Mouse (Mus musculus) fibroblast of lung, adult 2 months (primary cell): ENCODE data around the gene Rnf150.

Experiments
- DNase-seq: peaks from one replicate; pipeline ENCODE4 v3.0.0-alpha.2; 2011; ENCODE audit warnings: low read depth

Gene Rnf150

GRCm38 (mm10) chr8:82943223-82944006 is 80.3 kb downstream of the Rnf150 start:
- DNase-seq = peak; percentile 85

DNA sequence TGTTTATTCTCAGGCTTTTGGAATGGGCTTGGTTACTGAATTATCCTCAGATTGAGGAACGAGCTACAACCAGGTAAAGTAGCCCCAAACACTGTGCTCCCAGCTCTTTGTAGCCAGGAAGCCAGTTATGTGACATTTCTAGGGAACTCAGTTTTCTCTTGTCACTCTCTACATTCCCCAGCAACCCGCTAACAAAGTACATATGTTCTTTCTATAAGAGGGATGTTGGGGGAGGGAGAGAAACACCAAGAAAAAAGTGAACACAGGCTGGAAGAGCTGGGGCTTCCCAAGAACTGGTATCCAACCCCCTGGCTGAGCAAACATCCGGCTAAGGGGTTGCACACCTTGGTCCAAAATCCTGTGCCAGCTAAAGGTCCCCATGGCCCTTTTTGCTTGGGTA is 82.7 kb downstream of the Rnf150 start:
- no peak for DNase-seq

GRCm38 (mm10) chr8:82946658-82947057 is 83.5 kb downstream of the Rnf150 start:
- no peak for DNase-seq

DNA sequence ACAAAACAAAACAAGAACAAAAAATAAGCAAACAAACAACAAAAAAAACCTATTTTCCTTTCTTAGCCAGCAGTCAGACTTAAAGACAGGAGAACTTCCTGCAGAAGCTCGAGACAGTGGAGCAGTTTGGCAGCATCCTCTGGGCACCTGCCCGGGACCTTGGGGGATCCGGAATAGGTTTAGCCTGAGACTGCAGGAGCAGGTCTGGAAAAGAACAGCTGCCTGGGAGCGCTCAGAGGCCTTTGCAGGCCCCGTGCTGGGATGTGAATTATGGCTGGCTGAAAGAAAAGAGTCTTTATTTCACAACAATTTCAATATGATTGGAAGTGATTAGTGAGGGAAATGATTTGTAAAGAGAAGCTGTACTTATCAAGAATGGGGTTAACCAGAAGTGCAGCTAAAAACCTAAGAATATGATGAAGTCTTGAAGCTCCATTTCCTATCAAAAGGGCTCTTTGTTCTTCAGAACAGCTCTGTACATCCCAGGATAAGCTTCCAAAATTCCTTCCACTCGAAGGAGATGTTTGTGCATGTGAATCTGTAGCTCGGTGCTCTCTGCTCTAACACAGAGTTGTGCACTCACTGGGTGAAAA is 92.1 kb downstream of the Rnf150 start:
- peak; percentile 76 for DNase-seq

- DNase-seq = no peak
These were observed 96.3 kb downstream of the Rnf150 start for GRCm38 (mm10) chr8:82959491-82959890.

DNA sequence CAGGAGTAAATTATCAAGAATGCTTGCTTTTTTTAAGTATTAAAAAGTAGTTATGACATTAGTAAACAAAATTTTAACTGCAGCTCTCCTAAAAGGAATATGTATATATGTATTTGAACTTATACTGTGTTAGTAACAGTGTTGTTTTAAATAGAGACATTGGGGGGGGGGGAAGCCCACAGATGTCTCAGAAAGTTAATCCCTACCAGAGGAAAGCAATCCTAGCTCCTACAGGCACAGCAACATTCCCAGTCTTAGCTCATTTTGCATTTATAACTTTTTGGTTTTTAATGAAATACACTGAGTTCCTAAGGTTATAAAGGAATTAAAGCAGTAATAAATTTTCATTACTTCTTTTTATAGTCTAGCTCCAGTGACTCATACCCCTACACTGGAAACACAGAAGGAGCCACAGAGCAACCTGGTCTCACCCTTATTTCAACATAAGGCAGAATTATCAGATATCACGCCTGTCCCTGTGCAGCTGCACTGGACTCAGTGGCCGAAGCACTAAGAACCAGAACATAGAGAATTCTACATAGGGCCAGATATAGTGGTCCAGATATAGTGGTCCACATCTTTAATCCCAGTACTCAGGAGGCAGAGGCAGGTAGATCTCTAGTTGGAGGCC is 96.9 kb downstream of the Rnf150 start:
- DNase-seq = no peak

GRCm38 (mm10) chr8:82964537-82964936 is 101.4 kb downstream of the Rnf150 start:
- DNase-seq = no peak

DNA sequence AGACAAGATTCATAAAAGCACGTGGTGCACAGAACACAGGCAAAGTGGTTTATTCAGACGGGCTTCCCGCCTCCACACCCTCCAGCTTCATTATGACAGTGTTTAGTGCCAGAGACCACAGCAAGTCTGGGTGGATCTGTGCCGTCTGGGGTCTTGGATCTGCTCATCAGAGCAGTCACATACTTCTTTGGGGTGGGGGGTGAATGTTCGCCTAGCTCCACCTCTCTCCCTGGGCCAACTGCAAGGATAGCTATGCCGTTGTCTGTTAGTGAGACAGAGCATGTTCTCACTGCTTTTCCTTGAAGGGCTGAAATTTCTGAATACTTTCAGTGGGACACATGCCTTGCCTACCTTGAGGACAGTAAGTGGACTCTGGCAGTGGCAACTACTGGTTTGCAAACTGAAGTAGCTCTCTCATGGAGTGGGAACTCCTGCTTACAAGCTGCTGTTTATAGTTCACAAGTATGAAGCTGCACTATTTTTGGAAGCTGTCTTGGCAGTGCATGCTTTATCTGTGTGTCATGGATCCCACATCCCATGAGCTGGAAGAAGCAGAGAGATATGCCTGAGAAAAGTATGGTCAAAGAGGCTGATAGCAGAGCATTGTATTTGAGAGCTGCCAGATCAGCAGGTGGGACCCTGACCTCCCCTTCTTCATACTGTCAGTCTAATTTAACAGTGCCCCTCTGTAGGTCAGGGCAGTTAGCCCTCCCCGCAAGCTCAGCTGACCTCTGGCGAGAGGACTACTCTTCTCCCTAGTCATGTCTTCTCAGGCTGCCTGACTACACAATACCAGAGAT is 104.9 kb downstream of the Rnf150 start:
- peak; percentile 52 for DNase-seq

GRCm38 (mm10) chr8:82969967-82970366 is 106.8 kb downstream of the Rnf150 start:
- DNase-seq = no peak

GRCm38 (mm10) chr8:82972812-82973211 is 109.7 kb downstream of the Rnf150 start:
- DNase-seq = no peak

GRCm38 (mm10) chr8:82973331-82973730 is 110.2 kb downstream of the Rnf150 start:
- no peak for DNase-seq

- no peak for DNase-seq
These were observed 118.2 kb downstream of the Rnf150 start for GRCm38 (mm10) chr8:82981244-82981855.

GRCm38 (mm10) chr8:82982873-82983272 is 119.7 kb downstream of the Rnf150 start:
- DNase-seq = no peak

DNA sequence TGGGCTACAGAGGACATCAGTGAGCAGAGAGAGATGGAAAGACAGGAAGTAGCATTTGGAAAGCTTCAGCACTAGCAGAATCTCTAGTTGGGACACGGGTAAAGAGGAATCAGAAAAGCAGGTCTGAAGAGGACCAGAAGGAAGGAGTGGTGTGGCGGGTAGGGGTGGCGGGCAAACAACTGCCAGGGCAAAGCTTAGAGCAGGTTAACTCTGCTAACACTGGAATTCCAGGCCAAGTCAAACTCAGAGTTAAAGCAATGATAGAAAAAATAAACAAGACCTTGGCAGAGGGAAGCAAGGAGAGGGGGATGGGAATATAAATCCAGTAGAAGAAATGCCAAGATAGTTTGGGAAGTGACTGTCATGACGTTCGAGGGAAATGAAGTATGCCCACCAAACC is 120.1 kb downstream of the Rnf150 start:
- DNase-seq = no peak

- no peak for DNase-seq
These were observed 128.9 kb downstream of the Rnf150 start for GRCm38 (mm10) chr8:82992093-82992492.

GRCm38 (mm10) chr8:82995727-82996438 is 132.7 kb downstream of the Rnf150 start:
- DNase-seq = no peak

- no peak for DNase-seq
These were observed 133.7 kb downstream of the Rnf150 start for GRCm38 (mm10) chr8:82996843-82997242.

- DNase-seq = no peak
These were observed 135.6 kb downstream of the Rnf150 start for GRCm38 (mm10) chr8:82998778-82999177.

DNA sequence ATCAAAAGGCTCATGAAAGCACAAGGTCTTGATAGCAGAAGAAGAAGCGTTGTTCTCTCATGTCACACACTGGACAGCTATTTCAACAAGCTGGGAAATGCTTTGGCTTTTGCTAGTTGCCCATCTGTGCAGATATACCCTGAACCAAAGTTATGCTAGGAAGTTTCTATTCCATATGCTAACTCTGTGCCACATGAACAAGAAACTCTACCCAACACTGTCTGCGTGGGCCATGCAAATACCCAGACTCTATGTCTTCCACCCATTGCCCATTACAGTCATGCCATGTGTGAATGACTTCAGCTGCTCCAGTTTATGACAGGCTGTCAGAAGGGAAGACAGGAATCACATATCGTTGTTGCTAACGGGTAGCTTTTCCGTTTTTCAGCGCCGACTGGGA is 140.0 kb downstream of the Rnf150 start:
- no peak for DNase-seq

GRCm38 (mm10) chr8:83009481-83009880 is 146.3 kb downstream of the Rnf150 start:
- DNase-seq = peak; percentile 13

- DNase-seq = peak; percentile 26
These were observed 148.1 kb downstream of the Rnf150 start for GRCm38 (mm10) chr8:83011286-83011685.
